ENCODE assay signal across 21 mouse cellular contexts in genomic region chr9:122826743-122827142, GRCm38 (mm10). TPM values are rescaled to one million over a fixed set of nuclear protein-coding genes. Genes with fewer than 3 reads are reported as not detected.
DNase-seq lines count a peak whose midpoint lies in the region; ATAC-seq and TF ChIP-seq lines count a peak whose summit lies in the region.
"Had no signal": no experiment of that assay in that cellular context is flagged by ENCODE, and none has a peak within 500 bp of the region (broad histone marks: within the 10 kb centered on the region; RNA-seq: fewer than 3 reads in every experiment).

No protein-coding gene starts in this region.

- no peak overlapping the region for H3K4me3 ChIP-seq in liver, adult 2 months (ENCODE audit: insufficient read depth, low read depth, low read length)
- no peak overlapping the region for H3K4me3 ChIP-seq in liver, embryonic 12.5 days
- no peak overlapping the region for H3K4me3 ChIP-seq in liver, embryonic 16.5 days (ENCODE audit: low read depth, low read length)
- H3K4me3 ChIP-seq: embryonic facial prominence, embryonic 10.5 days; embryonic facial prominence, embryonic 12.5 days; forebrain, embryonic 13.5 days; forebrain, embryonic 15.5 days had no signal

- TF ChIP-seq POLR2A in liver, adult 2 months (IDR thresholded peaks at IDR 0.05; ENCODE audit: extremely low read depth, insufficient read depth, low read length): no peak

- no peaks in the 10 kb centered on the region for H3K9me3 ChIP-seq in liver, embryonic 12.5 days (replicated peaks)
- H3K9me3 ChIP-seq in liver, embryonic 16.5 days (replicated peaks; ENCODE audit: control insufficient read depth, low read length): no peaks in the 10 kb centered on the region
- H3K9me3 ChIP-seq: embryonic facial prominence, embryonic 10.5 days; embryonic facial prominence, embryonic 12.5 days; forebrain, embryonic 13.5 days; forebrain, embryonic 15.5 days had no signal

- H3K4me1 ChIP-seq in liver, adult 2 months (ENCODE audit: control insufficient read depth, insufficient read depth, low read length): no peaks in the 10 kb centered on the region
- H3K4me1 ChIP-seq in liver, embryonic 12.5 days: no peaks in the 10 kb centered on the region
- H3K4me1 ChIP-seq in liver, embryonic 16.5 days (ENCODE audit: control insufficient read depth, low read depth, low read length): no peaks in the 10 kb centered on the region
- H3K4me1 ChIP-seq: embryonic facial prominence, embryonic 10.5 days; embryonic facial prominence, embryonic 12.5 days; forebrain, embryonic 13.5 days; forebrain, embryonic 15.5 days had no signal

- H3K9ac ChIP-seq in liver, adult 2 months (ENCODE audit: low read depth, low read length): no peak overlapping the region
- no peak overlapping the region for H3K9ac ChIP-seq in liver, embryonic 12.5 days
- H3K9ac ChIP-seq in liver, embryonic 16.5 days (ENCODE audit: low read depth, low read length): no peak overlapping the region
- H3K9ac ChIP-seq: embryonic facial prominence, embryonic 12.5 days; forebrain, embryonic 13.5 days; forebrain, embryonic 15.5 days had no signal

- peaks cover 54% of the 10 kb centered on the region for H3K36me3 ChIP-seq in liver, adult 2 months (ENCODE audit: control insufficient read depth, insufficient read depth, low read length)
- peaks cover 17% of the 10 kb centered on the region for H3K36me3 ChIP-seq in liver, embryonic 12.5 days
- peaks cover 2% of the 10 kb centered on the region; the same call in 1 of the 2 replicates for H3K36me3 ChIP-seq in liver, embryonic 16.5 days (ENCODE audit: control insufficient read depth, insufficient read depth)

- H3K27me3 ChIP-seq in liver, adult 2 months (ENCODE audit: control insufficient read depth, insufficient read depth, low read length): no peaks in the 10 kb centered on the region
- H3K27me3 ChIP-seq in liver, embryonic 12.5 days (replicated peaks): no peaks in the 10 kb centered on the region
- no peaks in the 10 kb centered on the region for H3K27me3 ChIP-seq in liver, embryonic 16.5 days (ENCODE audit: control insufficient read depth, insufficient read depth, low read depth, low read length)
- H3K27me3 ChIP-seq: embryonic facial prominence, embryonic 12.5 days; forebrain, embryonic 13.5 days; forebrain, embryonic 15.5 days had no signal

- ATAC-seq in liver, embryonic 12.5 days: no peak
- peak; percentile 72 for ATAC-seq in liver, embryonic 16.5 days (ENCODE audit: low read depth)
- ATAC-seq: forebrain, embryonic 13.5 days; forebrain, embryonic 15.5 days had no signal

- peak; percentile 69 for DNase-seq in liver, adult 2 months (ENCODE audit: extremely low read depth, low read depth, low spot score)
- DNase-seq in liver: no peak
- DNase-seq in yolk sac, embryonic 10.5 days (ENCODE audit: low spot score): peak; percentile 21
- no peak for DNase-seq in cerebellum, adult 8-10 months
- DNase-seq: adrenal gland, adult 2 months; adrenal gland, postnatal 10 days; adrenal gland, postnatal 25 days; cerebellum, adult 11 months; cerebellum, adult 18-20 months; cerebellum, adult 9-10 months; cerebellum, postnatal 10 days; cerebellum, postnatal 25 days had no signal

- no peak overlapping the region for H3K4me2 ChIP-seq in liver, embryonic 12.5 days
- H3K4me2 ChIP-seq in liver, embryonic 16.5 days (ENCODE audit: low read depth, low read length): no peak overlapping the region
- H3K4me2 ChIP-seq: embryonic facial prominence, embryonic 12.5 days; forebrain, embryonic 13.5 days; forebrain, embryonic 15.5 days had no signal

- H3K27ac ChIP-seq in liver, adult 2 months (replicated peaks; ENCODE audit: insufficient read depth, low read depth, low read length): no peak overlapping the region
- no peak overlapping the region for H3K27ac ChIP-seq in liver, embryonic 12.5 days
- no peak overlapping the region for H3K27ac ChIP-seq in liver, embryonic 16.5 days (ENCODE audit: low read length)
- H3K27ac ChIP-seq: embryonic facial prominence, embryonic 10.5 days; embryonic facial prominence, embryonic 12.5 days; forebrain, embryonic 13.5 days; forebrain, embryonic 15.5 days had no signal

- WGBS in liver, adult 2 months: 31% methylated on average over 4 of the region's 4 CpGs
- 74% methylated on average over 4 of the region's 4 CpGs for WGBS in liver, embryonic 12.5 days (ENCODE audit: insufficient replicate concordance)
- 68% methylated on average over 4 of the region's 4 CpGs for WGBS in liver, embryonic 16.5 days (ENCODE audit: insufficient replicate concordance)

- TF ChIP-seq CTCF in liver, adult 2 months (IDR thresholded peaks at IDR 0.05; ENCODE audit: low read depth, low read length): no peak

- no peaks in the 10 kb centered on the region for H3K79me2 ChIP-seq in liver, adult 2 months (ENCODE audit: control insufficient read depth, insufficient read depth, low read length)

RNA-seq across cellular contexts. Expression of gene Gm35549, which starts 17.1 kb away (rescaled TPM):
- not detected in 2 replicates for total RNA-seq in liver, adult 2 months (2014; rRNA removed)
- not detected in 2 replicates for polyA plus RNA-seq in liver, adult 2 months (2012; rRNA removed)
- polyA plus RNA-seq in liver, embryonic 12.5 days (2016; fragmentation: Nextera tagmentation; extraction: Ambion mirVana): 0.21 TPM in 1 of 2 replicates, not detected in the other
- polyA plus RNA-seq in liver, embryonic 16.5 days (2015; fragmentation: Nextera tagmentation; extraction: Ambion mirVana): 0.16 TPM in 1 of 2 replicates, not detected in the other
- total RNA-seq: adrenal gland, adult 2 months; adrenal gland, postnatal 10 days; adrenal gland, postnatal 25 days; MEL had no signal
- polyA plus RNA-seq: adrenal gland, adult 2 months; brain, embryonic 14.5 days; cortical plate, adult 2 months; embryonic facial prominence, embryonic 10.5 days; forebrain, embryonic 13.5 days had no signal

RNA-seq across cellular contexts. Expression of gene Tcaim, which starts 21.4 kb away (rescaled TPM):
- total RNA-seq in liver, adult 2 months (2014; rRNA removed): 13.7 and 14.2 TPM in 2 replicates
- 5.5 and 7.2 TPM in 2 replicates for polyA plus RNA-seq in liver, adult 2 months (2012; rRNA removed)
- 2.8 and 3.0 TPM in 2 replicates for polyA plus RNA-seq in liver, embryonic 12.5 days (2016; fragmentation: Nextera tagmentation; extraction: Ambion mirVana)
- 2.0 and 2.1 TPM in 2 replicates for polyA plus RNA-seq in liver, embryonic 16.5 days (2015; fragmentation: Nextera tagmentation; extraction: Ambion mirVana)

RNA-seq across cellular contexts. Expression of gene Zfp445, which starts 39.1 kb away (rescaled TPM):
- total RNA-seq in liver, adult 2 months (2014; rRNA removed): 52.2 TPM in 2 replicates
- 22.3 and 27.8 TPM in 2 replicates for polyA plus RNA-seq in liver, adult 2 months (2012; rRNA removed)
- 32.7 and 32.9 TPM in 2 replicates for polyA plus RNA-seq in liver, embryonic 12.5 days (2016; fragmentation: Nextera tagmentation; extraction: Ambion mirVana)
- 19.4 and 20.3 TPM in 2 replicates for polyA plus RNA-seq in liver, embryonic 16.5 days (2015; fragmentation: Nextera tagmentation; extraction: Ambion mirVana)

RNA-seq across cellular contexts. Expression of gene Zkscan7, which starts 58.7 kb away (rescaled TPM):
- 11.8 and 13.0 TPM in 2 replicates for total RNA-seq in liver, adult 2 months (2014; rRNA removed)
- polyA plus RNA-seq in liver, adult 2 months (2012; rRNA removed): 2.7 and 3.8 TPM in 2 replicates
- 0.66 and 0.77 TPM in 2 replicates for polyA plus RNA-seq in liver, embryonic 12.5 days (2016; fragmentation: Nextera tagmentation; extraction: Ambion mirVana)
- polyA plus RNA-seq in liver, embryonic 16.5 days (2015; fragmentation: Nextera tagmentation; extraction: Ambion mirVana): 0.69 and 1.0 TPM in 2 replicates

Comparison
In these comparisons a context has a peak if more than half of its experiments do, and no peak if none do; other contexts are left out.
1. DNase-seq: peak in liver, adult 2 months (single experiment) and yolk sac, embryonic 10.5 days (single experiment); none in liver (single experiment) and cerebellum, adult 8-10 months (single experiment).